8 mouse cellular contexts compared by ENCODE assay signal in genomic region chr2:157566260-157566952, GRCm38 (mm10). TPM values are rescaled to one million over a fixed set of nuclear protein-coding genes. Genes with fewer than 3 reads are reported as not detected.
DNase-seq lines count a peak whose midpoint lies in the region; ATAC-seq lines count a peak whose summit lies in the region.

No protein-coding gene starts in this region.

- peak; percentile 90 for DNase-seq in adrenal gland, adult 2 months
- peak; percentile 92 for DNase-seq in embryo, embryonic 11 days
- DNase-seq in gastrocnemius, postnatal 14 days, result peak; percentile 85
- DNase-seq in left cerebral cortex, postnatal 10 days (ENCODE audit: extremely low spot score in 1 of 2, low spot score in 2 of 2), result peak; percentile 76 to 89
- peak; percentile 85 to 86 for DNase-seq in right cerebral cortex, postnatal 10 days (ENCODE audit: low spot score in 2 of 2)
- peak; percentile 82 for DNase-seq in urinary bladder, postnatal 14 days (ENCODE audit: low spot score)

- peak; percentile 86 for ATAC-seq in inflammation-experienced regulatory T-cells, adult 6 months
- peak; percentile 84 for ATAC-seq in megakaryocyte progenitor cell, adult 5-6 weeks (replicated peaks; ENCODE audit: poor library complexity)

- intact Hi-C loops in gastrocnemius, postnatal 14 days (cut with DNase I; ENCODE audit: low total_unique reads), result no loop called here
- intact Hi-C loops in left cerebral cortex, postnatal 10 days (cut with DNase I), result loop anchor here (2.0 kb wide), 1 partner anchor 108 kb away; no protein-coding TSS in a partner anchor

RNA-seq across cellular contexts. Expression of gene Blcap, which starts 4.7 kb away (rescaled TPM):
- total RNA-seq in adrenal gland, adult 2 months (2021), result 10 to 100 TPM; 66.3 to 98.1 TPM
- polyA plus RNA-seq in adrenal gland, adult 2 months (2012; rRNA removed), result 42.8 and 47.8 TPM in 2 replicates
- total RNA-seq in gastrocnemius, postnatal 14 days (2021), result 10 to 100 TPM; 15.8 to 16.7 TPM
- 10 to 100 TPM; 13.9 to 21.2 (median 15.1) TPM for polyA plus RNA-seq in inflammation-experienced regulatory T-cells, adult 6 months (2017; shearing (Covaris generic))
- total RNA-seq in left cerebral cortex, postnatal 10 days (2021), result 100 to 1,000 TPM; 136 TPM
- 12.8 and 16.0 TPM in 2 replicates for total RNA-seq in megakaryocyte progenitor cell, adult 5-6 weeks (2015)
- total RNA-seq in megakaryocyte progenitor cell, adult 5-6 weeks (2017), result 5.1 and 8.6 TPM in 2 replicates

RNA-seq across cellular contexts. Expression of gene Nnat, which starts 6.5 kb away (rescaled TPM):
- 10 to 100 TPM; 32.4 to 94.3 TPM for total RNA-seq in adrenal gland, adult 2 months (2021)
- 111 and 203 TPM in 2 replicates for polyA plus RNA-seq in adrenal gland, adult 2 months (2012; rRNA removed)
- total RNA-seq in gastrocnemius, postnatal 14 days (2021), result 1 to 10 TPM; 1.4 to 5.4 TPM
- polyA plus RNA-seq in inflammation-experienced regulatory T-cells, adult 6 months (2017; shearing (Covaris generic)), result under 1 TPM in 1 of 3 experiments, not detected in 2; 0.67 TPM
- 100 to 1,000 TPM; 562 to 692 TPM for total RNA-seq in left cerebral cortex, postnatal 10 days (2021)
- 0.24 TPM in 1 of 2 replicates, not detected in the other for total RNA-seq in megakaryocyte progenitor cell, adult 5-6 weeks (2015)
- total RNA-seq in megakaryocyte progenitor cell, adult 5-6 weeks (2017), result not detected in 2 replicates

Comparison
In these comparisons a context has a peak if more than half of its experiments do, and no peak if none do; other contexts are left out.
1. Peak in every context shown above with its lines: DNase-seq and ATAC-seq.
2. RNA of gene Nnat, which starts 6.5 kb away (total RNA-seq): 562 to 692 TPM in left cerebral cortex, postnatal 10 days; 32.4 to 94.3 TPM in adrenal gland, adult 2 months, 1.4 to 5.4 TPM in gastrocnemius, postnatal 14 days and 0.24 TPM in megakaryocyte progenitor cell, adult 5-6 weeks; every median in the first group is over 4 times any median in the second.